14 mouse cellular contexts compared by ENCODE assay signal in genomic region chr7:69924551-69924950, GRCm38 (mm10).
"Had no signal": no experiment of that assay in that cellular context is flagged by ENCODE, and none has a peak within 500 bp of the region (broad histone marks: within the 10 kb centered on the region; RNA-seq: fewer than 3 reads in every experiment).

No protein-coding gene starts in this region.

- H3K27me3 ChIP-seq: limb, embryonic 12.5 days; limb, embryonic 15.5 days; midbrain, embryonic 13.5 days had no signal

- H3K4me2 ChIP-seq: limb, embryonic 12.5 days; limb, embryonic 15.5 days; liver, embryonic 11.5 days; lung, embryonic 14.5 days; midbrain, embryonic 13.5 days had no signal

- H3K4me3 ChIP-seq: limb, embryonic 12.5 days; limb, embryonic 15.5 days; midbrain, embryonic 13.5 days had no signal

- H3K9me3 ChIP-seq: limb, embryonic 15.5 days; midbrain, embryonic 13.5 days had no signal

- H3K27ac ChIP-seq: kidney, postnatal 0 days; limb, embryonic 12.5 days; limb, embryonic 15.5 days; liver, embryonic 14.5 days; macrophage; midbrain, embryonic 13.5 days had no signal

- H3K4me1 ChIP-seq: limb, embryonic 12.5 days; limb, embryonic 15.5 days; midbrain, embryonic 13.5 days had no signal

- H3K9ac ChIP-seq: limb, embryonic 12.5 days; limb, embryonic 15.5 days; liver, embryonic 14.5 days; liver, postnatal 0 days; lung, embryonic 14.5 days; midbrain, embryonic 13.5 days had no signal

- ATAC-seq: liver, postnatal 0 days; lung, postnatal 0 days; midbrain, embryonic 13.5 days had no signal

- DNase-seq: kidney, postnatal 36 days; left cerebral cortex, postnatal 4 days; liver, postnatal 0 days; lung, embryonic 14.5 days; thymus, adult 2 months; thymus, postnatal 14 days had no signal

- H3K36me3 ChIP-seq: limb, embryonic 12.5 days; limb, embryonic 15.5 days; midbrain, embryonic 13.5 days had no signal
